Mouse (Mus musculus) megakaryocyte, adult 5-6 weeks (primary cell): ENCODE data around the gene B020031M17Rik. TPM values are rescaled to one million over a fixed set of nuclear protein-coding genes. Genes with fewer than 3 reads are reported as not detected.
"Not testable (repeated sequence)": the region's sequence is repeated elsewhere in the genome, so short reads cannot be mapped to it uniquely, and the experiment has no call there.

Experiments
- ATAC-seq: 2 replicates; pipeline ENCODE4 v1.8.0; 2016; ENCODE audit warnings: mild to moderate bottlenecking, inconsistent platforms; ENCODE audit not compliant: poor library complexity, severe bottlenecking
- total RNA-seq, 2 experiments: library from RNA; stranded (forward) in 1 of 2; stranded (reverse) in 1 of 2; fragments of 153-499, 151-499 nt in 1 of 2; fragments of 221-1000, 200-1000 nt in 1 of 2; gene quantifications; 2 replicates each; pipeline versions ENCODE4 v1.2.3 to v1.2.4; 2015 to 2017

B020031M17Rik gene
- total RNA-seq (2015) (not detected in 2 replicates), total RNA-seq (2017) (not detected in 2 replicates)

GRCm38 (mm10) chr13:119950706-119951105 lies at the start of gene B020031M17Rik:
B020031M17Rik (minus strand) TSS chr13:119950806.
- ATAC-seq = not testable (repeated sequence)

- peak; percentile 62 for ATAC-seq
These were observed 48.6 kb upstream of the B020031M17Rik start for GRCm38 (mm10) chr13:119999215-119999614.

- ATAC-seq = peak; percentile 97
These were observed 48.0 kb upstream of the B020031M17Rik start for GRCm38 (mm10) chr13:119998442-119999086.

GRCm38 (mm10) chr13:119991917-119992496 lies 41.4 kb upstream of the B020031M17Rik start:
- peak; percentile 94 for ATAC-seq

GRCm38 (mm10) chr13:119991264-119991663 lies 40.7 kb upstream of the B020031M17Rik start:
- peak; percentile 86 for ATAC-seq

- ATAC-seq = peak; percentile 66
These were observed 18.6 kb upstream of the B020031M17Rik start for GRCm38 (mm10) chr13:119969163-119969562.

GRCm38 (mm10) chr13:119968193-119968592 lies 17.6 kb upstream of the B020031M17Rik start:
- ATAC-seq = not testable (repeated sequence)

- ATAC-seq = not testable (repeated sequence)
These were observed 15.4 kb upstream of the B020031M17Rik start for GRCm38 (mm10) chr13:119965968-119966367.

GRCm38 (mm10) chr13:119965302-119965952 lies 14.8 kb upstream of the B020031M17Rik start:
- ATAC-seq = peak; percentile 52

GRCm38 (mm10) chr13:119962856-119963255 lies 12.2 kb upstream of the B020031M17Rik start:
- ATAC-seq = peak; percentile 61

- peak; percentile 72 for ATAC-seq
These were observed 5.0 kb upstream of the B020031M17Rik start for GRCm38 (mm10) chr13:119955567-119955966.

- peak; percentile 45; the same call in 1 of the 2 replicates for ATAC-seq
These were observed 4.5 kb upstream of the B020031M17Rik start for GRCm38 (mm10) chr13:119955089-119955488.

GRCm38 (mm10) chr13:119929172-119929571 lies 21.4 kb downstream of the B020031M17Rik start, which contains the start of gene Gm21761:
Gm21761 (minus strand) TSS chr13:119929272.
- ATAC-seq = not testable (repeated sequence)

GRCm38 (mm10) chr13:119924597-119925340 lies 25.8 kb downstream of the B020031M17Rik start:
- peak; percentile 74 for ATAC-seq

- ATAC-seq = peak; percentile 63
These were observed 33.5 kb downstream of the B020031M17Rik start for GRCm38 (mm10) chr13:119916966-119917722.

GRCm38 (mm10) chr13:119916449-119916848 lies 34.2 kb downstream of the B020031M17Rik start:
- peak; percentile 72 for ATAC-seq
